Mouse (Mus musculus) G1E (cell line): ENCODE data around the gene Zfpm1.

Experiments
- CTCF ChIP-seq: IDR thresholded peaks from 2 replicates; pipeline ENCODE4 v1.5.1; 2012; ENCODE audit warnings: low read depth, low read length, inconsistent platforms, mixed read lengths
- GATA2 ChIP-seq: IDR thresholded peaks from 2 replicates; pipeline ENCODE4 v1.6.1; 2012; ENCODE audit warnings: low read depth, low read length, inconsistent platforms, borderline replicate concordance

DNA sequence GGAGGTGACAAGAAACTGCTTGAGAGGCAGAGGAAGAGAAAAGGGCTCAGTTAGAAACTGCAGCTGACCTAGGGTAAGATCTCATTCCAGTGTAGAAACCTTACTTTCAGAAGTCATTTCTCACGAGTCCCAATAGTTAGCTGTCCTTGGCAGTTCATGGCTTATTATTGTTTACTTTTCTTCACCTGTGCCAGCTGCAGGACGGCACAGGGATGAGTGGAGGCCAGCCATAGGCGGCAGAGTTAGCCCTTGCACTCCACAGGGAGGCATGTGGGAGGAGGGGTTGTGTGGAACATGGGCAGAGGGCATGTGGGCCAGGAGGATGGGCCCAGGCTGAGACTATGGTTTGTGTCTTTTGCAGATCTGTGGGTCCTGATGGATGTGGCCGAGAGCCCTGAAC, 101.1 kb downstream of the Zfpm1 start:
- TF ChIP-seq CTCF (no peak), GATA2 (no peak)
